Mouse (Mus musculus) G1E-ER4 (cell line): ENCODE measurements around the gene Cyp2w1. TPM values are rescaled to one million over a fixed set of nuclear protein-coding genes. Genes with fewer than 3 reads are reported as not detected.

Experiments used
- GATA1 ChIP-seq: IDR thresholded peaks from one replicate; pipeline ENCODE4 v1.8.0; 2012; ENCODE audit warnings: low read length, inconsistent platforms
- polyA plus RNA-seq: library from polyadenylated mRNA; stranded (reverse); fragments of >175 nt; gene quantifications from 2 replicates; pipeline ENCODE4 v1.2.3, GENCODE M21; 2012

Gene Cyp2w1
- polyA plus RNA-seq, 1 experiment: not detected

DNA sequence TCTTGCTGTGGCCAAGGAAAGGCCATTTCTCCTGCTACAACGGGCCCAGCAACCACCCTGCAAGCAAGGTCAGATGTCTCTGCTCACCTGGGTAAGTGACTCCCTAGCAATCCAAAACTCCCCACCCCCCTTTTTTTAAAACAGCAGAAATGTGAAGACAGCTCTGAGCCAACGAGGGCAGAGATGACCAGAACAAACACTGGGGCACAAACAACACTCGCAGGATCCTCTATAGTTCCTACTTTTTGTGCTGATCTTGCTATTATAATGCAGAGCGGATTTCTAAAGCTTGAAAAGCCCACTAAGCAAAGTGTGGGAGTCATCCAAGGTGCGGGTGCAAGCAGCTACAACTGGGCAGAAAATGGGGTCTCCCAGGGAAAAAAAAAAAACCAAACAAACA lies 18.7 kb downstream of the Cyp2w1 start:
- TF ChIP-seq GATA1: no peak

DNA sequence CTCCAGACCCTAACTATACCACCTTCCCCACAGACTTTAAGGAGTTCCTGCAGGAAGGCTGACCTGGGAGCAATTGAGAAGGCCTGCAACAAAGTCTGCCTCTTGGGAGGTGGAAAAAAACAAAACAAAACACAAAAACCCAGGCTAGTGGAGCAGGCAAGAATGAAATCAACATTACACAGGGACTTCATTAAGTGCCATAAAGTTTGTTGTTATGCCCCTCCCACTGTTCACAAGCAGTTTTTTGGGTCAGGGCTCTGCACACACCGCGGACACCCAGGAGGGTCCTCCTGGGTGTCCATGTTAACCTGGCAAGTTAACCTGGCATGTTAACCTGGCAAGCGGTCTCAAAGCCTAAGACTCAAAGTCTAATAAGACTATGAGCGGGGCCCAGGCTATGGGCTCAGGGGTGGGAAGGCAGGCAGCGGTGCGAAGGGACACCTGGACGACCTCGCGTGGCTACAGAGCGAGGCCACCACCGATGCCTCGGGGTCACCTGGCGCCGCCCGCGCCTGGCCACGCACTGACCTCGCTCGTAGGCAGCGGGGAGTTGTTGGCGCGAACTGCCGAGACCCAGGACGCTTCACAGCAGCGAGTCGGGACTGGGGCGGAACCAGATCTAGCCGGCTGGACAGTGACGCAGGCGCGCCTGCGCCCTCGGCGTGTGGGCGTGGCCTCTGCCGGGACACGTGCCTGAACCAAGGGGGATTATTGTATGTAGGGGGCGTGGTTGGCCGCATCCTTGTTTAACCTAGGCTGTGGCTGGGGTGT lies 19.4 kb downstream of the Cyp2w1 start:
- TF ChIP-seq GATA1: no peak

DNA sequence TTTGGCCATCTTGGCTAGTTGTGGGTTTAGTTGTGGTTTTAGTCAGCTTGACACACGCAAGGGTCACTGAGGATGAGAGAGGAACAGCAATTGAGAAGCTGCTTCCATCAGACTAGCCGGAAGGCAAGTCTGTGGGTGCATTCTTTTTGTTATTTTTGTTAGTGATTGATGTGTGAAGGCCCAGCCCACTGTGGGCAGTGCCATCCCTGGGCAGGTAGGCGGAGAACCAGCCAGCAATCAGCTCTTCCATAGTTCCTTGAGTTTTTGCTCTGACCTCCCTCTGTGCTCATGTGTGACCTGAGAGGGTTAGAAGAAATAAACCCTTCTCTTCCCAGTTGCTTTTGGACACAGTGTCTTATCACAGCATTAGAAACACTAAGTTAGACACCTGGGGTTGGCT lies 20.7 kb downstream of the Cyp2w1 start:
- TF ChIP-seq GATA1: no peak

DNA sequence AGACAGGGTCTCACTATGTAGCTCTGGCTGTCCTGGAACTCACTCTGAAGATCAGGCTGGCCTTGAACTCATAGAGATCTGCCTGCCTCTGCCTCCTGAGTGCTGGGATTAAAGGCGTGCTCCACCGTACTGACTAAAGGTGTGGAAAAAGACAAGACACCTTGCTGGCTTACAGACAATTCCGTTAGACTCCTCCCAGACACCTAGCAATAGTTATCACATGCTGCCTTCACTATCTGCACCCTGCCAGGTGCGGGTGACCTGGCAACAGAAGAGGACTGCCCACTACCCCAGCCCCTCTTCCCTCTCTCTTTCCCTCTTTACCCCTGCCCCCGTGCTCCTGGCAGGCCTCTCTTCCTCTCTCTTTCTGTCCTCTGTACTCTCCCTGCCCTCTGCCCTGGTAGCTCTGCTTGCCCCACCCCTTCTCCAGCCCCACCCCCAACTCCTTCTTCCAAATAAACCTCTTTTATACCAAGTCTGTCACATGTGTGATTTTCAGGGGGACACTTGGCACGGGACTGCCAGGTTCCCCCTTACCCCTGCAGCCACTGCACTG lies 21.6 kb downstream of the Cyp2w1 start:
- TF ChIP-seq GATA1: no peak

DNA sequence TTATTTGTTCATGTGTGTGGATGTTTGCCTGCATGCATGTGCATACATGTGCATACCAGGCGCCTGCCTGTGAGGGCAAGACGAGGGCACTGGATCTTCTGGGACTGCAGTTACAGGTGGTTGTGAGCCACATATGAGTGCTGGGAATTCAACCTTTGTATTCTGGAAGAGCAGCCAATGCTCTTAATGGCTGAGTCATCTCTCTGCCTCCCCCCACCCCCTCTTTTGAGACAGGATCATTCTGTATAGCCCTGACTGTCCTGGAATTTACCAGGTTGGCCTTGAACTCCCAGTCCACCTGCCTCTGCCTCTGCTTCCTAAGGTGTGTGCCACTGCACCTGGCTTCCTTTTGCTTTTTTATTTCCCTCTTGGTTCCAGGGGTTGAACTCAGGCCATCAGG lies 22.4 kb downstream of the Cyp2w1 start:
- no peak for TF ChIP-seq GATA1

DNA sequence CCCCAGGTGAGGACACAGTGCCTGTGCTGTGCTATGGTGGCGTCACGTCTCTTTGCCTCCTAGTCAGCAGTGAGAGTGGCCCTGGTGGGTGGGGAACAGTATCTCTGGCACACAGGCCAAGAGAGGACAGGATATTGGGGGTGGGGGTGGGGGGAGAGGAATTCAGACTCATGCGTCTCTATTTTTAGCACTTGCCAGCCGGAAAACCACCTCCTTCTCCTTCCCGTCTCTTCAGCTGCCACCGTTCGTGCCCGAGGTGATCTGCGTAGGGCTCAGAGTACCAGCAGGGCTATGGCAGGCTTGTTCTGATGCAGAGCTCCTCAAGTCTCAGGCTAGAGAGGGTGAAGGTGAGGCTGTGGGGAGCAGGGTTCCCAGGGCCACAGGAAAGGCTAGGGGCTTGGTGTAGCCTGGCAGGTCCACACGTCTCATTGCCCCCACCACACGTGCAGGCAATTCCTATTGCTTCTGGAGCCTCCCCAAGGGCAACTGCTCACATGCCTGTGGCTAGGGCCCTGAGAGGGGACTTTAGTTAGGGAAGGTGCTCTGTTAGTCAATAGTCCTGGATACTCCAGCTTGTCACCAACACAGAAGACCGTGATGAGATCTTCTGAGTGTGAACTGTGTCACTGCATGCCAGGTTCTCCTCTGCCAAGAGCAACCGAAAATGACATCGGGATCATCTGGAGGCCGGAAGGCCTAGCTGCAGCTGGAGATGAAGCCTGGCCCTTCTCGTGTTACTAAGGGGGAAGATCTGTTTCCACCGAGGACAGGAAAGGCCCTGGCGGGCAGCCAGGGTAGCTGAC lies 25.3 kb downstream of the Cyp2w1 start, which contains the start of gene Gpr146:
Gpr146 (plus strand) TSS at position 230 of the 803 bp plus-strand sequence.
- TF ChIP-seq GATA1: no peak

DNA sequence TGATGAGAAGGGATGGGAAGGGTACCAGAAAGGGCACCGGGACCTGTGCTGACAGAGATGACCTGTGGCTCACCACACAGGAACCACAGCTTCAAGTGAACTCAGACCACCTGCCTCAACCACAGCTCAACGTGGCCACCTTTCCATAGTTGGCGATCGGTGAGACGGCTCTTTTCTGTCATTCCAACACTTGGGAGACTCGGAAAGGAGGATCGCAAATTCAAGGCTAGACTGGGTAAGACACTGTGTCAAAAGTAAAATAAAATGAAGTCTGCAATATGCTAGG lies 25.8 kb downstream of the Cyp2w1 start:
- no peak for TF ChIP-seq GATA1

DNA sequence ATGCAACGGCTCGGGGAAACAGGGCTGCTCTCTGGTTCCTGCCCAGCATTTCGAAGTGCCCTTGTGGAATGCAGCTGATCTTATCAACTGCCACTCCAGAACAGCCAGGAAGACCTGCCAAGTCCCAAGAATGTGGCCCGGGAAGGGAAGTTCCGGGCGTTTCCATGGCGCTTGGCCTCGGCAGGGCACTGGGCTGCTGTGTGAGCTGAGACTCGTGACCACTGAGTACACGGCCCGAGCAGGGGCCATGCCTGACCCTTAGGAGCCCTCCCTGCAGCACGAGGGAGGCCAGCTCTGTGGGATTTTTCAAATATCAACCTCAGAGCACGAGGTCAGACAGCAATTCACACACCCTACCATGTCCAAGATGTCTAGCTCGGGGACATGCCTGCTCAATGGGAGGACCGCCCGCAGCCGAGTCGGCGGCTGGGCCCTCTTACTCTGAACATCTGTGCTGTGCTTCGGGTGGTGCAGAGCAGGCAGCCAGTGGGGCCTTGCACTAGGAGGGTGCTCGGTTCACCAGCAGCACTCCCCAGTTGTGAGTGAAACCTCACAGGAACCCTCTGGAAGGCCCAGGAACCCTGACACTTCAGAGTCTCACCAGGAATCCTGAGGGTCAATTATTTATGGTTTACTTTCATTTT lies 26.7 kb downstream of the Cyp2w1 start:
- TF ChIP-seq GATA1: no peak

DNA sequence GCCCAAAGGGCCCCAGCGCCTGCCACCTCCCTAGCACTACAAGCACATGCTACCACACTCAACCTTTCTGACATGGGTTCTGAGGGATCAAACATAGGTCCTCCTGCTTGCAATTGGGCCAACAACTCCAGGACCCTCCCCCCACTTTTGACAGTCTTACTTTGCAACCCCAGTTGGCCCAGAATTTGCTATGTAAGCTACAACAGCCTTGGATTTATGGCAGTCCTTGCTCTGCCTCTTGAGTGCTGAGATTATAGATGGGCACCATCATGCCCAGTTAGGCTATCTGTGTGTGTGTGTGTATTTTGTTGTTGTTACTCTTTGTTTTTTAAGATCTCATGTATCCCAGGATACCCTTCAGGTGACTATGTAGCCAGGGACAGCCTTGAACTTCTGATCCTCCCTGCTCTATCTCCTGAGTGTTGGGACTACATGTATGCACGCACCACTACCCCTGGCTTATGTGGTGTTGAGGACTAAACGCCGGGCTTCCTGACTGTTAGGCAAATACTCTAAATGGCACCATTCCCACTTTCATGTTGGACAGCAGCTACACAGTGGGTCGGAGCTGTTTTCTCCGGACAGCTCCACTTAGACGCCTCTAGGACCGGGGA lies 27.5 kb downstream of the Cyp2w1 start:
- no peak for TF ChIP-seq GATA1

DNA sequence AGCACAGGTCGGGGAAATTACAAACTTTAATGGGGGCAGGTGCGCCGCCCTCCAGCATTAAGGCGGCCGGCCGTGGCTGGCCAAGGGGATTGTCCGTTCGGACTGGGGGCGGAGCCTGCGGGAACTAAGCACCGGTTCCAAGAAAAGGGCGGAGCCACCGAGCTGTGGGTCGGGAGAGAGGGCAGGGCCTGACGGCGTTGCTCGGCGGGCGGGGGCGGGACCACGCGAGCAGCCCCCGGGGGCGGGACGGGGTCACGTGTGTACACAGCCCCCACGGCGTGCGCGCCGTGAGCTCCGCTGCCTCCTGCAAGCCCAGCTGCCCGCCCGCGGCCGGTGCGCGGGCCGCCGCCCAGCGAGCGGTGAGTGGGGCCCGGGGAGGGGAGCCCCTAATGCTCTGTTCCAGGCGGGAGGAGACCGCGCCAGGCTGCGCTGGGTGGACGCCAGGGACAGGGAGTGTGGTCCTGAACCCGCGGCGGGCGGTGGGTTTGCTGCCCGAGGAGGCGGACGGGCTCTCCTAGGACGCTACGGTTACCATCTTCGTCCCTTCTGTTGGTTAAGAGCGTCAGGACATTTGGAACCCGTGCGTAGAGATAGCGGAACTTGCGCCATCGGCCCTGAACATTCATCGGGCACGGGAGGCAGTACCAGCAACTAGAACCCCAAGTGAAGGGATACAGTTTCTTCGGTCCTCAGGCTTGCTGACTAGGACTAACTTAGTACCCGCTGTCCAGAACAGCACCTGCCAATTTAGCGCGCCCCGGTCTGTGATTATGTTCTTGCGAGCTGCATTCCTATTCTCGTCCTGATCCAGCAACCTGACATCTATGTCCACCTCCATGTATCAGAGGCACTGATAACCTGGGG lies 28.2 kb downstream of the Cyp2w1 start:
- no peak for TF ChIP-seq GATA1

DNA sequence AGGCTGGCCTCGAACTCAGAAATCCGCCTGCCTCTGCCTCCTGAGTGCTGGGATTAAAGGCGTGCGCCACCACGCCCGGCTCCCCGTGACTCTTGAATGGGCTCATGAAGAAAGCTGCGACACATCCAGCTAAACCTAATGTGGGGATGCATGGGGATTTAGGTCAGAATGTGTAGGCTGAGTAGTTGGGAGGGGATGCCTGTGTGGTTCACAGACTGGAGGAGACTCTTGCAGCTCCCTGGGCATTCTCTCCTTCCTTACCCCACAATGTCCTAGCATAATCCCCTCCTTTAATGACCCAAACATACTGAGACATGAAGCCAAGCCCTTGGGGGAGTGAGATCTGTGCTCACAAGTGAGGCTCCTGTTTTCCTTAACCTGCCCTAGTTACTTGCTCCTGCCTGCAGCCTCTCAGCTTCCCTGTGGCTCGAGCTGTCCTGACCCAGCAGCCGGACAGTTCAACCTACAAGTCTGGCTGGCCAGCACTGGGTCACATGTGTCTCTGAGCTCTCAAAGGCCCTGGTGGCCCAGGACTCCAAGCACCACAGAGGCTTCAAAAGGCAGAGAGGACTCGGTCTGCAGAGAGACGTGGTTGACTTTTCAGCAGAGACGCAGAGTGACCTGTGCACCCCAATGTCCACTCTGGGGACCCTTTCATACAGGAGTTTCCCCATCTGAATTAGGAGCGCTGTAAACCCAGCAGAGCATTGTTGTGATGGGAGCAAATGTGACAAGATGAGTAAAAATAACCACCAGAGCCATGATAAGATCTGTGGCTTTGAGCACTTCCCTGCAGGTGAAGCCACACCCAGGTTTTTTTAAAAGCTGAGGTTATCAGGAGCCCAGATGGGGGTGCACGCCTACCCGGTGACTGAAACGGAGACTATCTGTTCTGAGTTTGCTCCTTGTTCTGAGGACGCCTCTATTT lies 29.4 kb downstream of the Cyp2w1 start:
- peak; percentile 72 for TF ChIP-seq GATA1

DNA sequence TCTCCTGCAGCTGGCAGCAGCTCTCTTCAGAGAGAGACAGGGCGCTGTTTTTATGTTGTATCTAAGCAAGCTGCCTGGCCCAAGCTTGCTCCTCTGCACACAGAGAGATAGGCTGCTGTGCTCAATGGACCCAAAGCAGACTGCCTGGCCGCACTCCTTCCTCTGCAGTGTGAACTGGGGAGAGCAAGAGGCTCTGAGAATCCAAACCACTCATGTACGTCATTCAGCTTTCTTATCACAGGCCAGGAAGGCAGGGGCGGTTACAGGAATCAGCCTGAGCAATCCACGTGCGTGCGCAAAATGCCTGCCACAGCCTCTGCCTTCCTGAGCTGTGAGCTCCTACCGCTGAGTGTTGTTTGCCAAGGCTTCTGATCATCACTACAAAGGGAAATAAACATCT lies 30.3 kb downstream of the Cyp2w1 start:
- peak; percentile 39 for TF ChIP-seq GATA1

DNA sequence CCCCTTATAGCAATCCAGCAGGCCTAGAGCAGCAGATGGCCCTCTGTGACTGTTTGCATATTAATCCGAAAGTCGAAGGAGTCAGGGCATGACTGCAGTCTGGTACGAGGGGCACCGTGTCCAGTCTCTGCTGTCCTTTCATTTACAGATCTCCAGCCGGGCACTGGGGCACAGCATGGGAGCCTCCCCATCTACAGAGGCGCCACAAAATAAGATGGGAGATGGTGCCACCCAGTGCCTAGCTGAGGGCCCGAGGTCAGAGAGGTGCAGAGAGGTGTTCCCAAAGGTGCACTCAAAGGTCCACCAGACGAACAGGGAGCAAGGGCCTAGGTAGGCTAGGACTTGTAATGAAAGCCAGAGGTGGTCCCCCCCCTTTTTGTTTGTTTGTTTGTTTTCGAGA lies 30.8 kb downstream of the Cyp2w1 start:
- no peak for TF ChIP-seq GATA1

DNA sequence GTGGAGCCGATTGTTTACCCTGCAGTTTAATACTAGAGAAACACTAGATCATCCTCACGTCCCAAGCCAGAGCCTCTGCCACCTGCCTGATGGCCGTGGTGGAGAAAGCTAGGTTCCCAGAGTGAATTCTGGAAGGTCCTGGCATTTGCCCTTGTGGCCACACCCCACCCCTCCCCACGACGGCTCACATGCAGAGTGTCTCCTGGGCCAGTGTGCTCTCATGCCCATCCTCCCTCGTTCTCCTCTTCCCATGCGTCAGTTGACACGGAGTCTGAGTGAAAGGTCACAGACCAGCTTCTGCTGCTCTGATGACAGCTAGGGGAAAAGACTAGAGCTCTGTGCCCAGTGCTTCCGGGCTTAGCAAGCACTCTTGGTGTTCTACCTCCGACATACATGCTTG lies 32.1 kb downstream of the Cyp2w1 start:
- no peak for TF ChIP-seq GATA1

DNA sequence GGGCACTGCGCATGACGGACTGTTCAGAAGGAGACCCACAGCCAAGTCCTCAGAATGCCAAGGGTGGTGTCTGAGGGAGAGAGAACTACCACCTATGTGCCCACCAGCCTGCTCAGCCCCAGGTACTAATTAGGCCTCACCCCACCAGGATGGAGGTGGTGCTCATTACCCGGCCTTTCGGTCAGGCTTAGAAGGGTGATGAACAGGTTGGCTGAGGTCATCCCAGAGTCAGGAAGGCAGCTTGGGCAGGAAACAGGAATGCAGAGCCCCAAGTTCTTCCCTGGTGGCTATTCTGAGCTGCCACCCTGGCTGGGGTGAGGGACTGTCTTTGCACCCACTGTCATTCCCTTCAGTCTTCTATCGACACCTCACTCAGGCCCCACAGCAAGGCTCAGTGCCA lies 33.6 kb downstream of the Cyp2w1 start:
- TF ChIP-seq GATA1: no peak
